8 mouse cellular contexts compared by ENCODE assay signal in genomic region chr3:27607081-27607795, GRCm38 (mm10).
A peak's percentile ranks its signal among the peaks of the same experiment; 100 is the strongest.
DNase-seq lines count a peak whose midpoint lies in the region; ATAC-seq and TF ChIP-seq lines count a peak whose summit lies in the region.

No protein-coding gene starts in this region.

- ATAC-seq in forebrain, embryonic 11.5 days (replicated peaks; ENCODE audit: low FRiP score): no peak
- ATAC-seq in intestine, embryonic 15.5 days: peak; percentile 90
- peak; percentile 95 for ATAC-seq in limb, embryonic 15.5 days (ENCODE audit: insufficient number of reproducible peaks, low FRiP score, low TSS enrichment, low read depth)
- peak; percentile 90 for ATAC-seq in midbrain, postnatal 0 days (ENCODE audit: low FRiP score)

- H3K36me3 ChIP-seq in forebrain, embryonic 10.5 days (replicated peaks): no peaks in the 10 kb centered on the region
- no peaks in the 10 kb centered on the region for H3K36me3 ChIP-seq in forebrain, embryonic 11.5 days (ENCODE audit: control insufficient read depth, insufficient read depth, low read length)
- no peaks in the 10 kb centered on the region for H3K36me3 ChIP-seq in intestine, embryonic 15.5 days
- no peaks in the 10 kb centered on the region for H3K36me3 ChIP-seq in limb, embryonic 15.5 days
- H3K36me3 ChIP-seq in midbrain, postnatal 0 days (ENCODE audit: insufficient read depth, low read length): no peaks in the 10 kb centered on the region

- peaks cover 51% of the 10 kb centered on the region for H3K4me1 ChIP-seq in forebrain, embryonic 10.5 days
- peaks cover 5% of the 10 kb centered on the region; the same call in 1 of the 2 replicates for H3K4me1 ChIP-seq in forebrain, embryonic 11.5 days (replicated peaks; ENCODE audit: control insufficient read depth, insufficient read depth, low read length)
- peaks cover 5% of the 10 kb centered on the region for H3K4me1 ChIP-seq in brown adipose tissue, adult 24 weeks (ENCODE audit: control insufficient read depth, insufficient read depth, insufficient read length, low read length)
- peaks cover 20% of the 10 kb centered on the region for H3K4me1 ChIP-seq in intestine, embryonic 15.5 days (replicated peaks)
- H3K4me1 ChIP-seq in limb, embryonic 15.5 days: peaks cover 59% of the 10 kb centered on the region
- H3K4me1 ChIP-seq in midbrain, postnatal 0 days (ENCODE audit: insufficient read depth, low read length): no peaks in the 10 kb centered on the region

- H3K27me3 ChIP-seq in forebrain, embryonic 10.5 days (ENCODE audit: poor library complexity, severe bottlenecking): no peaks in the 10 kb centered on the region
- H3K27me3 ChIP-seq in forebrain, embryonic 11.5 days (ENCODE audit: control insufficient read depth, insufficient read depth, low read length): no peaks in the 10 kb centered on the region
- no peaks in the 10 kb centered on the region for H3K27me3 ChIP-seq in intestine, embryonic 15.5 days (replicated peaks)
- no peaks in the 10 kb centered on the region for H3K27me3 ChIP-seq in limb, embryonic 15.5 days
- H3K27me3 ChIP-seq in midbrain, postnatal 0 days (ENCODE audit: insufficient read depth, low read length): no peaks in the 10 kb centered on the region

- 66% methylated on average over 9 of the region's 9 CpGs for WGBS in forebrain, embryonic 10.5 days
- WGBS in forebrain, embryonic 11.5 days: 72% methylated on average over 9 of the region's 9 CpGs
- WGBS in intestine, embryonic 15.5 days: 35% methylated on average over 9 of the region's 9 CpGs
- WGBS in limb, embryonic 15.5 days: 44% methylated on average over 9 of the region's 9 CpGs
- 50% methylated on average over 9 of the region's 9 CpGs for WGBS in midbrain, postnatal 0 days

- H3K9me3 ChIP-seq in forebrain, embryonic 10.5 days: no peaks in the 10 kb centered on the region
- no peaks in the 10 kb centered on the region for H3K9me3 ChIP-seq in forebrain, embryonic 11.5 days (ENCODE audit: control insufficient read depth, low read length)
- H3K9me3 ChIP-seq in intestine, embryonic 15.5 days: no peaks in the 10 kb centered on the region
- no peaks in the 10 kb centered on the region for H3K9me3 ChIP-seq in limb, embryonic 15.5 days
- no peaks in the 10 kb centered on the region for H3K9me3 ChIP-seq in midbrain, postnatal 0 days (ENCODE audit: low read length)

- no peak for DNase-seq in forebrain, embryonic 10.5 days (ENCODE audit: extremely low spot score, low spot score)
- DNase-seq in forebrain, embryonic 11.5 days (ENCODE audit: low spot score): no peak
- peak; percentile 98 for DNase-seq in heart, adult 11 months
- peak; percentile 66 for DNase-seq in midbrain, postnatal 0 days (ENCODE audit: low spot score)
- DNase-seq in spleen, postnatal 4 days (ENCODE audit: low spot score in 2 of 2): no peak

- no peak overlapping the region for H3K4me3 ChIP-seq in forebrain, embryonic 10.5 days
- H3K4me3 ChIP-seq in forebrain, embryonic 11.5 days (ENCODE audit: low read depth, low read length): no peak overlapping the region
- no peak overlapping the region for H3K4me3 ChIP-seq in brown adipose tissue, adult 24 weeks (ENCODE audit: insufficient read depth, low read depth, low read length)
- no peak overlapping the region for H3K4me3 ChIP-seq in intestine, embryonic 15.5 days (replicated peaks)
- H3K4me3 ChIP-seq in limb, embryonic 15.5 days: no peak overlapping the region
- H3K4me3 ChIP-seq in midbrain, postnatal 0 days (ENCODE audit: low read depth, low read length): no peak overlapping the region

- no peak overlapping the region for H3K4me2 ChIP-seq in forebrain, embryonic 11.5 days (ENCODE audit: low read depth, low read length, severe bottlenecking)
- no peak overlapping the region for H3K4me2 ChIP-seq in intestine, embryonic 15.5 days (replicated peaks)
- peak overlapping the region; percentile 17; the same call in 1 of the 2 replicates for H3K4me2 ChIP-seq in limb, embryonic 15.5 days
- H3K4me2 ChIP-seq in midbrain, postnatal 0 days (ENCODE audit: low read depth, low read length, poor library complexity, severe bottlenecking): no peak overlapping the region

- no peak overlapping the region for H3K9ac ChIP-seq in forebrain, embryonic 11.5 days (ENCODE audit: low read length)
- no peak overlapping the region for H3K9ac ChIP-seq in intestine, embryonic 15.5 days
- H3K9ac ChIP-seq in limb, embryonic 15.5 days: no peak overlapping the region
- no peak overlapping the region; the same call in 1 of the 2 replicates for H3K9ac ChIP-seq in midbrain, postnatal 0 days (replicated peaks; ENCODE audit: low read length, poor library complexity, severe bottlenecking)

- peak overlapping the region; percentile 69 for H3K27ac ChIP-seq in forebrain, embryonic 10.5 days
- no peak overlapping the region for H3K27ac ChIP-seq in forebrain, embryonic 11.5 days (ENCODE audit: low read depth, low read length)
- H3K27ac ChIP-seq in brown adipose tissue, adult 24 weeks (replicated peaks; ENCODE audit: low read depth, low read length): 0 out of 2 replicates have a peak overlapping the region, but pooled peaks have one; percentile 17
- H3K27ac ChIP-seq in intestine, embryonic 15.5 days: peak overlapping the region; percentile 62
- H3K27ac ChIP-seq in limb, embryonic 15.5 days: peak overlapping the region; percentile 92
- peak overlapping the region; percentile 12; the same call in 1 of the 2 replicates for H3K27ac ChIP-seq in midbrain, postnatal 0 days (ENCODE audit: low read depth, low read length)

- TF ChIP-seq CTCF in midbrain, postnatal 0 days (IDR thresholded peaks at IDR 0.05): no peak

Comparison
In these comparisons a context has a peak if more than half of its experiments do, and no peak if none do; other contexts are left out.
1. DNase-seq: peak in heart, adult 11 months (single experiment) and midbrain, postnatal 0 days (single experiment); none in forebrain, embryonic 10.5 days (single experiment), forebrain, embryonic 11.5 days (single experiment) and spleen, postnatal 4 days (0 of 2).